In genomic region chr17:56626754-56627470, GRCm38 (mm10) we compare ENCODE assay signal across 8 mouse cellular contexts. TPM values are rescaled to one million over a fixed set of nuclear protein-coding genes. Genes with fewer than 3 reads are reported as not detected.
A peak's percentile ranks its signal among the peaks of the same experiment; 100 is the strongest.
DNase-seq lines count a peak whose midpoint lies in the region; ATAC-seq and TF ChIP-seq lines count a peak whose summit lies in the region.

Gene Lonp1 (minus strand): TSS chr17:56626887.

- peak within 1 kb of the TSS; percentile 35 for H3K4me3 ChIP-seq in cortical plate, adult 2 months (ENCODE audit: insufficient read depth, low read length)

- no peaks in the 10 kb centered on the region for H3K4me1 ChIP-seq in cortical plate, adult 2 months (ENCODE audit: control insufficient read depth, insufficient read depth, low read length)

- peak; percentile 92 for DNase-seq in gastrocnemius, postnatal 10 days
- peak; percentile 100 for DNase-seq in induced T-regulatory cell, adult 2 months (ENCODE audit: low read depth)
- DNase-seq in left cerebral cortex, adult 9 months (ENCODE audit: low spot score in 2 of 2): peak; percentile 91 to 97
- peak; percentile 95 for DNase-seq in right cerebral cortex, postnatal 14 days
- DNase-seq in urinary bladder, postnatal 36 days (ENCODE audit: low spot score in 2 of 2): peak; percentile 97

- TF ChIP-seq POLR2A in cortical plate, adult 2 months (IDR thresholded peaks at IDR 0.05; ENCODE audit: extremely low read depth, insufficient read depth, low read length): peak; percentile 76; the same call in 1 of the 2 replicates

- no peak within 1 kb of the TSS for H3K27ac ChIP-seq in cortical plate, adult 2 months (ENCODE audit: insufficient read depth, low read length)

- peak; percentile 94 for ATAC-seq in activated CD4-positive, CD25-positive, alpha-beta regulatory T cell, adult 4 months
- ATAC-seq in megakaryocyte progenitor cell, adult 5-6 weeks (replicated peaks; ENCODE audit: poor library complexity): peak; percentile 92

- TF ChIP-seq CTCF in cortical plate, adult 2 months (IDR thresholded peaks at IDR 0.05; ENCODE audit: extremely low read depth, insufficient read depth, low read length): no peak

RNA-seq across cellular contexts. Expression of gene Lonp1, which starts in this region (rescaled TPM):
- 1 to 10 TPM; 7.0 to 8.0 TPM for polyA plus RNA-seq in activated CD4-positive, CD25-positive, alpha-beta regulatory T cell, adult 4 months (2017; shearing (Covaris generic))
- 78.3 and 82.5 TPM in 2 replicates for polyA plus RNA-seq in cortical plate, adult 2 months (2012; rRNA removed)
- 10 to 100 TPM; 49.3 to 51.6 TPM for total RNA-seq in gastrocnemius, postnatal 10 days (2021)
- total RNA-seq in megakaryocyte progenitor cell, adult 5-6 weeks (2015): 19.4 and 23.1 TPM in 2 replicates
- 68.8 and 83.6 TPM in 2 replicates for total RNA-seq in megakaryocyte progenitor cell, adult 5-6 weeks (2017)
